Mouse (Mus musculus): Measurements from ENCODE around the gene F2rl2.

DNA sequence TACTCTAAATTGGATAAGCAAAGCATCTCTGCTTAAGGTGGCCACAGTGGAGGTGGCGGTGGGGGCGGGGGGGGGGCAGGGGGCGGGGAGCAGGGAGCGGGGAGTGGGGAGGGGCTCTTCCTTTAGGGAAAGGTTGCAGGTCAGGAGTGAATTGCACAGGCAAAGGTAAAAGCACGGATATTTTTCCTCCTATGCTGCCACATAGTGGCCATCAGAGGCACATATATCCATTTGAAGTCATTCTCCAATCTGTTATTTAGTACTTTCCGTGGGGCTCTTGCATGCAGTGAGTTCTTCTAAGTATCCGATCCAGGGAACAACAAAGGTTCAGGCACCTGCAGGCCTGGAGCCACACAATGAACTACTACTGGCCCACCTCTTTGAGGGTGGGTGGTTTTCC lies 29.4 kb upstream of the F2rl2 start:
- no peak for TF ChIP-seq POLR2A (IDR thresholded peaks at IDR 0.05; ENCODE audit: borderline replicate concordance, extremely low read depth, low read depth, low read length)
- no peak for TF ChIP-seq CTCF (IDR thresholded peaks at IDR 0.05; ENCODE audit: insufficient read depth, low read length)

Data from lung, adult 2 months (tissue).